Mouse (Mus musculus): ENCODE measurements at regions not wholly inside any gene's neighbourhood (a gene's known extent, or its start where the extent isn't known, plus 50 kb on each side); places are given as distances from the start of the nearest gene placed in this dataset.

DNA sequence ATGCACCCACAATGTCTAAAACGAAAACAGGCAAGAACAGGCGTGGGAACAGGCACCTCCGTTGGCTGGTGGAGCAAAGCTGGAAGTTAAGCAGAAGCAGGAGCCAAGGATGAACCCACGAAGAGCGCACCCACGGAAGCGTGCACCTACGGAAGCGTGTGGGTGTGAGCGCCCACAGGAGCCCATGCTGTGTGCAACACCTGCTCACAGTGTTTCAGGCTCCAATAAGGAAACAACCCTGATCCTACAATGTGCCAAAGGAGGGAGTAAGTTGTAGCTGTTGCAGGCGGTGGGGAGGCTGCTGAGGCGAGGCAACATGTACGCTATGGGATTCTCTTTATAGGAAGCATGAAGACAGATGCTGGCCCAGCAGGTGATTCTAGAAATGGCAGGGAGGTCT is 74.6 kb downstream of the Gm5294 start:
- H3K4me1 ChIP-seq (ENCODE audit: control insufficient read depth, insufficient read depth, low read length) = peaks cover 5% of the 10 kb centered on the region; the same call in 1 of the 2 replicates
- no peak overlapping the region for H3K4me3 ChIP-seq
- no peaks in the 10 kb centered on the region for H3K79me2 ChIP-seq (replicated peaks; ENCODE audit: control insufficient read depth, insufficient read depth, low read length)
- H3K9ac ChIP-seq (ENCODE audit: low read depth, low read length) = no peak overlapping the region
- 92% methylated on average over 13 of the region's 13 CpGs for WGBS
- TF ChIP-seq CTCF (IDR thresholded peaks at IDR 0.05) = no peak
- no peak for TF ChIP-seq POLR2A (IDR thresholded peaks at IDR 0.05; ENCODE audit: insufficient read depth, low read depth, low read length)
- no peak for TF ChIP-seq EP300 (IDR thresholded peaks at IDR 0.05; ENCODE audit: insufficient read depth, low read depth, low read length)
- no peak for DNase-seq
- H3K27me3 ChIP-seq (ENCODE audit: control insufficient read depth, insufficient read depth, low read length) = no peaks in the 10 kb centered on the region; the same call in 1 of the 2 replicates
- intact Hi-C loops (cut with DNase I) = no loop called here
- H3K36me3 ChIP-seq (ENCODE audit: control insufficient read depth, insufficient read depth, low read length) = no peaks in the 10 kb centered on the region
- H3K27ac ChIP-seq = no peak overlapping the region

DNA sequence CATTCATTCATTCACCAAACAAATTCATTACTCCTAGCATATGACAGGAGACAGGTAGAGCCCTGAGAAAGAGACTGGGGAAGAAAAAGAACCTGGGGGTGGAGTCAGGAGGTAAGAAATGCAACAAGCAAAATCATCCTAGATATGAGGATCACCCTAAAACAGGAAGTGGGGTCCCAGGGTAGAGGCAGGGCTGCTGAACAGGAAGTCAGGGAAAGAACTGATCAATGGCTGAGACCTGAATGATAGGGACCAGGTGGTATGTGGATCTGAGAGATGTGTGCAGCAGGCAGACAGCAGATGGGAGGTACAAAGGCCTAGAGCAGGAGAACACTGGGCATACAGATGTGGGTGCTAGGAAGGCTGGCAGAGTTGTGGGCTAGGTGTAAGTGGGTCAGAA is 77.4 kb downstream of the Gm5294 start:
- no peak overlapping the region for H3K27ac ChIP-seq
- H3K36me3 ChIP-seq (ENCODE audit: control insufficient read depth, insufficient read depth, low read length) = no peaks in the 10 kb centered on the region
- H3K27me3 ChIP-seq (ENCODE audit: control insufficient read depth, insufficient read depth, low read length) = no peaks in the 10 kb centered on the region; the same call in 1 of the 2 replicates
- intact Hi-C loops (cut with DNase I) = no loop called here
- H3K79me2 ChIP-seq (replicated peaks; ENCODE audit: control insufficient read depth, insufficient read depth, low read length) = no peaks in the 10 kb centered on the region
- no peak overlapping the region for H3K4me3 ChIP-seq
- DNase-seq = no peak
- TF ChIP-seq POLR2A (IDR thresholded peaks at IDR 0.05; ENCODE audit: insufficient read depth, low read depth, low read length) (no peak), CTCF (IDR thresholded peaks at IDR 0.05) (no peak), EP300 (IDR thresholded peaks at IDR 0.05; ENCODE audit: insufficient read depth, low read depth, low read length) (no peak)
- H3K4me1 ChIP-seq (ENCODE audit: control insufficient read depth, insufficient read depth, low read length) = no peaks in the 10 kb centered on the region
- H3K9ac ChIP-seq (ENCODE audit: low read depth, low read length) = no peak overlapping the region

- no peak for DNase-seq
- no peak overlapping the region for H3K27ac ChIP-seq
- H3K9ac ChIP-seq (ENCODE audit: low read depth, low read length) = no peak overlapping the region
- H3K27me3 ChIP-seq (ENCODE audit: control insufficient read depth, insufficient read depth, low read length) = no peaks in the 10 kb centered on the region; the same call in 1 of the 2 replicates
- TF ChIP-seq CTCF (IDR thresholded peaks at IDR 0.05) = no peak
- no peak for TF ChIP-seq POLR2A (IDR thresholded peaks at IDR 0.05; ENCODE audit: insufficient read depth, low read depth, low read length)
- TF ChIP-seq EP300 (IDR thresholded peaks at IDR 0.05; ENCODE audit: insufficient read depth, low read depth, low read length) = no peak
- intact Hi-C loops (cut with DNase I) = no loop called here
- H3K4me3 ChIP-seq = no peak overlapping the region
- 47% methylated on average over 7 of the region's 7 CpGs for WGBS
- no peaks in the 10 kb centered on the region for H3K36me3 ChIP-seq (ENCODE audit: control insufficient read depth, insufficient read depth, low read length)
- H3K4me1 ChIP-seq (ENCODE audit: control insufficient read depth, insufficient read depth, low read length) = no peaks in the 10 kb centered on the region
- H3K79me2 ChIP-seq (replicated peaks; ENCODE audit: control insufficient read depth, insufficient read depth, low read length) = no peaks in the 10 kb centered on the region
These were observed 78.6 kb downstream of the Gm5294 start for GRCm38 (mm10) chr5:138898440-138898839.

DNA sequence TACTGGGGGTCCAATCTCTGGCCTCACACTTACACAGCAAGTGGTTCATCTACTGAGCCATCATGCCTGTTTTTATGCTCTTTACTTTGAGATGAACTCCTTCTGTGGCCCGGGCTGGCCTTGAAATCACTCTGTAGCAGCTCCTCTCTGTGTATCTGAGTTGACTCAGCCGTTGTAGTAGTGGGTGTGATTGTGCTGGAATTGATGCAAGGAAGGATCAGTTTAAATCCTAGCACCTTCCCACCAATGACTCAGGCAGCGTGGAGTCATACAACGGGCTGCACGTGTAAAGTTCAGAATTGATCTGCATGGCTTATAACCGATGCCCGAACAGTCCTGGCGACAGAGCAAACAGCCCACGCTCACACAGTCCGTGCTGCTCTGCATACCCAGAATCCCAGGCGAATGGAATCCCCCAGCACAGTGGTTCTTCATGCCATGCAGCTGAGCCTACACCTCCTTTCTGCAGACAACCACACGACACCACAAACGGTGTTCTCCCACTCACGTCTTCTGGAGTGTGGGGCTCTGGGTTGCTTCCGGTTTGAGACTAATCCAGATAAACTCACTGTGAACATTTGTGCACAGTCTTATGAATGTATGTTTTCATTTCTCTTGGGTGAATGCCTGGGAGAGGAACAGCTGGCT is 81.2 kb downstream of the Gm5294 start:
- WGBS = 66% methylated on average over 15 of the region's 15 CpGs
- no peak overlapping the region for H3K9ac ChIP-seq (ENCODE audit: low read depth, low read length)

GRCm38 (mm10) chr5:138902316-138902715 is 82.4 kb downstream of the Gm5294 start:
- intact Hi-C loops (cut with DNase I) = no loop called here
- Histone ChIP-seq H3K4me1 (ENCODE audit: control insufficient read depth, insufficient read depth, low read length) (no peaks in the 10 kb centered on the region), H3K36me3 (ENCODE audit: control insufficient read depth, insufficient read depth, low read length) (no peaks in the 10 kb centered on the region), H3K4me3 (no peak overlapping the region), H3K27me3 (ENCODE audit: control insufficient read depth, insufficient read depth, low read length) (no peaks in the 10 kb centered on the region), H3K27ac (no peak overlapping the region), H3K9ac (ENCODE audit: low read depth, low read length) (no peak overlapping the region), H3K79me2 (replicated peaks; ENCODE audit: control insufficient read depth, insufficient read depth, low read length) (no peaks in the 10 kb centered on the region)
- TF ChIP-seq POLR2A (IDR thresholded peaks at IDR 0.05; ENCODE audit: insufficient read depth, low read depth, low read length) (no peak), CTCF (IDR thresholded peaks at IDR 0.05) (no peak), EP300 (IDR thresholded peaks at IDR 0.05; ENCODE audit: insufficient read depth, low read depth, low read length) (no peak)
- DNase-seq = no peak
- WGBS = 86% methylated on average over 1 of the region's 1 CpGs

More for the DNA sequence above, 81.2 kb downstream of the Gm5294 start:
- TF ChIP-seq POLR2A (IDR thresholded peaks at IDR 0.05; ENCODE audit: insufficient read depth, low read depth, low read length) = no peak
- no peak for TF ChIP-seq CTCF (IDR thresholded peaks at IDR 0.05)
- TF ChIP-seq EP300 (IDR thresholded peaks at IDR 0.05; ENCODE audit: insufficient read depth, low read depth, low read length) = no peak
- Histone ChIP-seq H3K4me1 (ENCODE audit: control insufficient read depth, insufficient read depth, low read length) (no peaks in the 10 kb centered on the region), H3K4me3 (no peak overlapping the region), H3K36me3 (ENCODE audit: control insufficient read depth, insufficient read depth, low read length) (no peaks in the 10 kb centered on the region), H3K79me2 (replicated peaks; ENCODE audit: control insufficient read depth, insufficient read depth, low read length) (no peaks in the 10 kb centered on the region), H3K27me3 (ENCODE audit: control insufficient read depth, insufficient read depth, low read length) (no peaks in the 10 kb centered on the region; the same call in 1 of the 2 replicates), H3K27ac (no peak overlapping the region)
- intact Hi-C loops (cut with DNase I) = no loop called here
- no peak for DNase-seq

GRCm38 (mm10) chr5:138911769-138912710 is 85.1 kb downstream of the Pdgfa start:
- intact Hi-C loops (cut with DNase I) = no loop called here
- no peaks in the 10 kb centered on the region for H3K79me2 ChIP-seq (replicated peaks; ENCODE audit: control insufficient read depth, insufficient read depth, low read length)
- H3K9ac ChIP-seq (ENCODE audit: low read depth, low read length) = no peak overlapping the region
- WGBS = 78% methylated on average over 7 of the region's 7 CpGs
- H3K4me3 ChIP-seq = no peak overlapping the region
- H3K36me3 ChIP-seq (ENCODE audit: control insufficient read depth, insufficient read depth, low read length) = no peaks in the 10 kb centered on the region
- H3K4me1 ChIP-seq (ENCODE audit: control insufficient read depth, insufficient read depth, low read length) = no peaks in the 10 kb centered on the region
- DNase-seq = no peak
- TF ChIP-seq CTCF (IDR thresholded peaks at IDR 0.05) (no peak), EP300 (IDR thresholded peaks at IDR 0.05; ENCODE audit: insufficient read depth, low read depth, low read length) (no peak), POLR2A (IDR thresholded peaks at IDR 0.05; ENCODE audit: insufficient read depth, low read depth, low read length) (no peak)
- no peaks in the 10 kb centered on the region for H3K27me3 ChIP-seq (ENCODE audit: control insufficient read depth, insufficient read depth, low read length)
- no peak overlapping the region for H3K27ac ChIP-seq
